Mouse (Mus musculus): ENCODE results near the gene H2afy2. TPM values are rescaled to one million over a fixed set of nuclear protein-coding genes. Genes with fewer than 3 reads are reported as not detected.

Gene H2afy2
- 140 and 155 TPM in 2 replicates for polyA plus RNA-seq (2015; fragmentation: Nextera tagmentation; extraction: Ambion mirVana)

- Histone ChIP-seq H3K27ac (ENCODE audit: low read length) (peak within 1 kb of the TSS; percentile 93), H3K4me1 (ENCODE audit: insufficient read depth, low read length) (peaks cover 40% of the 10 kb centered on the region), H3K4me3 (ENCODE audit: low read length) (peak within 1 kb of the TSS; percentile 94), H3K9ac (replicated peaks; ENCODE audit: low read length) (peak within 1 kb of the TSS; percentile 99), H3K4me2 (replicated peaks; ENCODE audit: low read depth, low read length) (peak within 1 kb of the TSS; percentile 54), H3K36me3 (ENCODE audit: insufficient read depth, low read length) (no peaks in the 10 kb centered on the region), H3K27me3 (ENCODE audit: insufficient read depth, low read length) (no peaks in the 10 kb centered on the region), H3K9me3 (ENCODE audit: low read length) (no peaks in the 10 kb centered on the region)
- under 1% methylated on average over 47 of the region's 50 CpGs for WGBS
- peak; percentile 78 for ATAC-seq (ENCODE audit: low FRiP score, low TSS enrichment)
Measured at GRCm38 (mm10) chr10:61783621-61784251, at the start of gene H2afy2. Gene H2afy2 (minus strand): TSS chr10:61784147.

- Histone ChIP-seq H3K4me1 (ENCODE audit: insufficient read depth, low read length) (no peaks in the 10 kb centered on the region), H3K4me2 (replicated peaks; ENCODE audit: low read depth, low read length) (no peak overlapping the region), H3K9ac (replicated peaks; ENCODE audit: low read length) (no peak overlapping the region), H3K36me3 (ENCODE audit: insufficient read depth, low read length) (no peaks in the 10 kb centered on the region), H3K27ac (ENCODE audit: low read length) (no peak overlapping the region), H3K27me3 (ENCODE audit: insufficient read depth, low read length) (no peaks in the 10 kb centered on the region), H3K9me3 (ENCODE audit: low read length) (no peaks in the 10 kb centered on the region), H3K4me3 (ENCODE audit: low read length) (no peak overlapping the region)
- WGBS: 84% methylated on average over 11 of the region's 11 CpGs
- no peak for ATAC-seq (ENCODE audit: low FRiP score, low TSS enrichment)
Measured at GRCm38 (mm10) chr10:61832713-61833112, 48.8 kb upstream of the H2afy2 start.

GRCm38 (mm10) chr10:61831741-61832140 is 47.8 kb upstream of the H2afy2 start:
- Histone ChIP-seq H3K27ac (ENCODE audit: low read length) (no peak overlapping the region), H3K4me2 (replicated peaks; ENCODE audit: low read depth, low read length) (no peak overlapping the region), H3K36me3 (ENCODE audit: insufficient read depth, low read length) (no peaks in the 10 kb centered on the region), H3K9me3 (ENCODE audit: low read length) (no peaks in the 10 kb centered on the region), H3K4me3 (ENCODE audit: low read length) (no peak overlapping the region), H3K4me1 (ENCODE audit: insufficient read depth, low read length) (peaks cover 9% of the 10 kb centered on the region), H3K27me3 (ENCODE audit: insufficient read depth, low read length) (no peaks in the 10 kb centered on the region), H3K9ac (replicated peaks; ENCODE audit: low read length) (no peak overlapping the region)
- 91% methylated on average over 6 of the region's 6 CpGs for WGBS
- no peak for ATAC-seq (ENCODE audit: low FRiP score, low TSS enrichment)

GRCm38 (mm10) chr10:61831251-61831650 is 47.3 kb upstream of the H2afy2 start:
- no peaks in the 10 kb centered on the region for H3K27me3 ChIP-seq (ENCODE audit: insufficient read depth, low read length)
- H3K27ac ChIP-seq (ENCODE audit: low read length): no peak overlapping the region
- no peak overlapping the region for H3K4me3 ChIP-seq (ENCODE audit: low read length)
- no peak overlapping the region; the same call in 1 of the 2 replicates for H3K4me2 ChIP-seq (replicated peaks; ENCODE audit: low read depth, low read length)
- H3K4me1 ChIP-seq (ENCODE audit: insufficient read depth, low read length): peaks cover 13% of the 10 kb centered on the region
- ATAC-seq (ENCODE audit: low FRiP score, low TSS enrichment): no peak
- H3K36me3 ChIP-seq (ENCODE audit: insufficient read depth, low read length): no peaks in the 10 kb centered on the region
- H3K9me3 ChIP-seq (ENCODE audit: low read length): no peaks in the 10 kb centered on the region
- 68% methylated on average over 12 of the region's 12 CpGs for WGBS
- H3K9ac ChIP-seq (replicated peaks; ENCODE audit: low read length): no peak overlapping the region

- Histone ChIP-seq H3K9me3 (ENCODE audit: low read length) (no peaks in the 10 kb centered on the region), H3K4me1 (ENCODE audit: insufficient read depth, low read length) (peaks cover 17% of the 10 kb centered on the region), H3K27me3 (ENCODE audit: insufficient read depth, low read length) (no peaks in the 10 kb centered on the region), H3K9ac (replicated peaks; ENCODE audit: low read length) (no peak overlapping the region), H3K4me2 (replicated peaks; ENCODE audit: low read depth, low read length) (no peak overlapping the region; the same call in 1 of the 2 replicates), H3K4me3 (ENCODE audit: low read length) (no peak overlapping the region), H3K27ac (ENCODE audit: low read length) (no peak overlapping the region), H3K36me3 (ENCODE audit: insufficient read depth, low read length) (no peaks in the 10 kb centered on the region)
- WGBS: 50% methylated on average over 9 of the region's 9 CpGs
- no peak for ATAC-seq (ENCODE audit: low FRiP score, low TSS enrichment)
Measured at GRCm38 (mm10) chr10:61830817-61831216, 46.9 kb upstream of the H2afy2 start.

- H3K9ac ChIP-seq (replicated peaks; ENCODE audit: low read length): no peak overlapping the region
- ATAC-seq (ENCODE audit: low FRiP score, low TSS enrichment): no peak
- WGBS: 40% methylated on average over 4 of the region's 4 CpGs
Measured at GRCm38 (mm10) chr10:61829046-61829445, 45.1 kb upstream of the H2afy2 start.

GRCm38 (mm10) chr10:61827950-61828936 is 44.3 kb upstream of the H2afy2 start:
- ATAC-seq (ENCODE audit: low FRiP score, low TSS enrichment): no peak
- no peak overlapping the region for H3K4me3 ChIP-seq (ENCODE audit: low read length)
- no peaks in the 10 kb centered on the region for H3K9me3 ChIP-seq (ENCODE audit: low read length)
- H3K27ac ChIP-seq (ENCODE audit: low read length): no peak overlapping the region
- H3K9ac ChIP-seq (replicated peaks; ENCODE audit: low read length): no peak overlapping the region
- peaks cover 17% of the 10 kb centered on the region for H3K4me1 ChIP-seq (ENCODE audit: insufficient read depth, low read length)
- WGBS: 86% methylated on average over 32 of the region's 32 CpGs
- H3K4me2 ChIP-seq (replicated peaks; ENCODE audit: low read depth, low read length): no peak overlapping the region
- H3K27me3 ChIP-seq (ENCODE audit: insufficient read depth, low read length): no peaks in the 10 kb centered on the region
- H3K36me3 ChIP-seq (ENCODE audit: insufficient read depth, low read length): no peaks in the 10 kb centered on the region

More at GRCm38 (mm10) chr10:61829046-61829445, 45.1 kb upstream of the H2afy2 start:
- peaks cover 17% of the 10 kb centered on the region for H3K4me1 ChIP-seq (ENCODE audit: insufficient read depth, low read length)
- no peak overlapping the region for H3K4me3 ChIP-seq (ENCODE audit: low read length)
- no peaks in the 10 kb centered on the region for H3K9me3 ChIP-seq (ENCODE audit: low read length)
- no peaks in the 10 kb centered on the region for H3K36me3 ChIP-seq (ENCODE audit: insufficient read depth, low read length)
- no peak overlapping the region for H3K4me2 ChIP-seq (replicated peaks; ENCODE audit: low read depth, low read length)
- no peak overlapping the region for H3K27ac ChIP-seq (ENCODE audit: low read length)
- no peaks in the 10 kb centered on the region for H3K27me3 ChIP-seq (ENCODE audit: insufficient read depth, low read length)

- Histone ChIP-seq H3K9ac (replicated peaks; ENCODE audit: low read length) (peak overlapping the region; percentile 9; the same call in 1 of the 2 replicates), H3K4me1 (ENCODE audit: insufficient read depth, low read length) (peaks cover 17% of the 10 kb centered on the region), H3K36me3 (ENCODE audit: insufficient read depth, low read length) (no peaks in the 10 kb centered on the region), H3K4me3 (ENCODE audit: low read length) (no peak overlapping the region), H3K9me3 (ENCODE audit: low read length) (no peaks in the 10 kb centered on the region), H3K27ac (ENCODE audit: low read length) (peak overlapping the region; percentile 91), H3K4me2 (replicated peaks; ENCODE audit: low read depth, low read length) (no peak overlapping the region), H3K27me3 (ENCODE audit: insufficient read depth, low read length) (no peaks in the 10 kb centered on the region)
- WGBS: 23% methylated on average over 16 of the region's 16 CpGs
- peak; percentile 72 for ATAC-seq (ENCODE audit: low FRiP score, low TSS enrichment)
Measured at GRCm38 (mm10) chr10:61826753-61827435, 42.9 kb upstream of the H2afy2 start.

- 51% methylated on average over 13 of the region's 13 CpGs for WGBS
- H3K4me2 ChIP-seq (replicated peaks; ENCODE audit: low read depth, low read length): no peak overlapping the region
- no peaks in the 10 kb centered on the region for H3K36me3 ChIP-seq (ENCODE audit: insufficient read depth, low read length)
- ATAC-seq (ENCODE audit: low FRiP score, low TSS enrichment): peak; percentile 17; the same call in 1 of the 2 replicates
- H3K9me3 ChIP-seq (ENCODE audit: low read length): no peaks in the 10 kb centered on the region
- no peaks in the 10 kb centered on the region for H3K27me3 ChIP-seq (ENCODE audit: insufficient read depth, low read length)
- no peak overlapping the region for H3K4me3 ChIP-seq (ENCODE audit: low read length)
- peak overlapping the region; percentile 91 for H3K27ac ChIP-seq (ENCODE audit: low read length)
- H3K9ac ChIP-seq (replicated peaks; ENCODE audit: low read length): no peak overlapping the region
- H3K4me1 ChIP-seq (ENCODE audit: insufficient read depth, low read length): peaks cover 17% of the 10 kb centered on the region
Measured at GRCm38 (mm10) chr10:61825979-61826752, 42.2 kb upstream of the H2afy2 start.

Measured in kidney, embryonic 16.5 days (tissue).